Mouse (Mus musculus) G1E (cell line): ENCODE results near the gene Itpka. TPM values are rescaled to one million over a fixed set of nuclear protein-coding genes. Genes with fewer than 3 reads are reported as not detected.
"Not testable (repeated sequence)": the region's sequence is repeated elsewhere in the genome, so short reads cannot be mapped to it uniquely, and the experiment has no call there.

Experiments
- ATAC-seq: 2 replicates; pipeline ENCODE4 v1.8.0; 2016; ENCODE audit warnings: mild to moderate bottlenecking; ENCODE audit not compliant: insufficient number of reproducible peaks, poor library complexity, low FRiP score, severe bottlenecking; ENCODE audit errors: extremely low read depth
- DNase-seq: peaks from one replicate; pipeline ENCODE4 v3.0.0; 2012; ENCODE audit warnings: low spot score
- H3K27me3 ChIP-seq: 2 replicates; pipeline ENCODE4 v1.6.1; 2012; ENCODE audit warnings: mild to moderate bottlenecking, low read length, inconsistent platforms; ENCODE audit not compliant: insufficient read depth
- H3K36me3 ChIP-seq: replicated peaks from 2 replicates; pipeline ENCODE3; 2012; ENCODE audit warnings: mild to moderate bottlenecking, inconsistent platforms
- H3K4me1 ChIP-seq: 2 replicates; pipeline ENCODE4 v1.6.1; 2012; ENCODE audit warnings: low read depth, low read length, inconsistent platforms, mixed read lengths; ENCODE audit not compliant: insufficient read depth
- H3K4me3 ChIP-seq: 2 replicates; pipeline ENCODE4 v1.5.1; 2012; ENCODE audit warnings: low read depth, mild to moderate bottlenecking, inconsistent platforms, low read length, moderate library complexity, mixed read lengths
- H3K9me3 ChIP-seq: replicated peaks from 2 replicates; pipeline ENCODE4 v1.6.1; 2012; ENCODE audit warnings: inconsistent platforms
- CTCF ChIP-seq: IDR thresholded peaks from 2 replicates; pipeline ENCODE4 v1.5.1; 2012; ENCODE audit warnings: low read depth, low read length, inconsistent platforms, mixed read lengths
- GATA1 ChIP-seq: IDR thresholded peaks from 2 replicates; pipeline ENCODE4 v1.6.1; 2012; ENCODE audit warnings: borderline replicate concordance, low read length, inconsistent platforms, mixed read lengths
- GATA2 ChIP-seq: IDR thresholded peaks from 2 replicates; pipeline ENCODE4 v1.6.1; 2012; ENCODE audit warnings: low read depth, low read length, inconsistent platforms, borderline replicate concordance
- POLR2AphosphoS5 ChIP-seq: IDR thresholded peaks from 2 replicates; pipeline ENCODE4 v1.6.1; 2012; ENCODE audit warnings: low read depth, low read length, inconsistent platforms; ENCODE audit not compliant: insufficient replicate concordance
- TAL1 ChIP-seq: conservative IDR thresholded peaks from 2 replicates; pipeline ENCODE4 v1.6.1; 2012; ENCODE audit warnings: low read depth, low read length, inconsistent platforms, mixed read lengths
- polyA plus RNA-seq: library from polyadenylated mRNA; stranded (reverse); fragments of >175 nt; gene quantifications from 2 replicates; pipeline ENCODE4 v1.2.3, GENCODE M21; 2012
- total RNA-seq, 2 experiments: library from RNA; stranded (forward) in 1 of 2; stranded (reverse) in 1 of 2; fragments of 200-1000 nt in 1 of 2; fragments of >200 nt in 1 of 2; fragmentation: Nextera tagmentation in 1 of 2; gene quantifications; 2 replicates each; pipeline ENCODE4 v1.2.3; 2014 to 2017

The Itpka gene
- total and polyA plus RNA-seq, 3 experiments, result 0.22 to 1.9 TPM; not detected in 1

DNA sequence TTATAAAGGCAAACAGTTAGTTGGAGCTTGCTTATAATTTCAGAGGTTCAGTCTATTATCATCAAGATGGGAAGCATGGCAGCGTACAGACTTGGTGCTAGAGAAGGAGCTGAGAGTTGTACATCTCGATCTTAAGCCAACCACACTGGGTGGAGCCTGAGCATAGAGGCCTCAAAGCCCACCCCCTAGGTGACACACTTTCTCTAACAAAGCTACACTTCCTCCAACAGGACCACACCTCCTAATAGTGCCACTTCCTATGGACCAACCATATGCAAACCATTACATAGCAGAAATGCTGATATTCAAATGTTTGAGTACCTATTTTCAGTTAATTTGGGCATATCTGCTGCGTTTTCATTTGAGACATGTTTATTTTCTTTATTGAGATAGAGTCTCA is 32.1 kb upstream of the Itpka start:
- no peaks in the 10 kb centered on the region for H3K9me3 ChIP-seq
- H3K27me3 ChIP-seq, result no peaks in the 10 kb centered on the region
- DNase-seq, result no peak
- TF ChIP-seq GATA1, result no peak
- TF ChIP-seq CTCF, result no peak
- no peak for TF ChIP-seq TAL1
- TF ChIP-seq GATA2, result no peak
- no peak for TF ChIP-seq POLR2AphosphoS5
- H3K4me3 ChIP-seq, result no peak overlapping the region
- no peaks in the 10 kb centered on the region for H3K4me1 ChIP-seq
- H3K36me3 ChIP-seq, result peaks cover 74% of the 10 kb centered on the region
- ATAC-seq, result no peak

DNA sequence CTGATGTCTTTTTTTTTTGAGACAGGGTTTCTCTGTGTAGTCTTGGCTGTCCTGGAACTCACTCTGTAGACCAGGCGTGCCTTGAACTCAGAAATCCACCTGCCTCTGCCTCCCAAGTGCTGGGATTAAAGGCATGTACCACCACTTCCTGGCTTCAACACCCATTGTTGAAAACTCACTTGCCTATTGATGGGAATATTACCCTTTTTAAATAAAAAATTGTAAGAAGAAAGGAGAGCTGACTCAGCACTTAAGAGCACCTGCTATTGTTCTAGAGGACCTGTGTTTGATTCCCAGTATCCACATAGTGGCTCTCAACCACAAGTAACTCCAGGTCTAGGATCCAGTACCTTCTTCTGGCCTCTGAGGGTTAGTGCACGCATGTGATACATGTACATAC is 26.3 kb upstream of the Itpka start:
- peaks cover 83% of the 10 kb centered on the region for H3K36me3 ChIP-seq
- H3K27me3 ChIP-seq, ATAC-seq, H3K9me3 ChIP-seq, H3K4me3 ChIP-seq, DNase-seq, H3K4me1 ChIP-seq: not testable (repeated sequence)

GRCm38 (mm10) chr2:119721070-119721469 is 21.1 kb upstream of the Itpka start:
- Histone ChIP-seq H3K27me3 (no peaks in the 10 kb centered on the region), H3K36me3 (peaks cover 88% of the 10 kb centered on the region), H3K9me3 (no peaks in the 10 kb centered on the region), H3K4me1 (peaks cover 11% of the 10 kb centered on the region), H3K4me3 (no peak overlapping the region)
- TF ChIP-seq POLR2AphosphoS5 (no peak), GATA1 (no peak), GATA2 (no peak), CTCF (no peak), TAL1 (no peak)
- DNase-seq (no peak), ATAC-seq (no peak)

GRCm38 (mm10) chr2:119727762-119728416 is 14.2 kb upstream of the Itpka start:
- peaks cover 88% of the 10 kb centered on the region for H3K36me3 ChIP-seq
- no peak for ATAC-seq
- no peak for TF ChIP-seq GATA2
- no peak for TF ChIP-seq CTCF
- no peak for TF ChIP-seq GATA1
- TF ChIP-seq TAL1, result no peak
- TF ChIP-seq POLR2AphosphoS5, result no peak
- H3K27me3 ChIP-seq, result no peaks in the 10 kb centered on the region
- no peak overlapping the region for H3K4me3 ChIP-seq
- H3K9me3 ChIP-seq, result no peaks in the 10 kb centered on the region
- DNase-seq, result no peak
- H3K4me1 ChIP-seq, result peaks cover 13% of the 10 kb centered on the region

GRCm38 (mm10) chr2:119730735-119731134 is 11.4 kb upstream of the Itpka start:
- no peak overlapping the region for H3K4me3 ChIP-seq
- ATAC-seq, result no peak
- TF ChIP-seq CTCF, result no peak
- TF ChIP-seq GATA1, result no peak
- TF ChIP-seq POLR2AphosphoS5, result no peak
- no peak for TF ChIP-seq TAL1
- TF ChIP-seq GATA2, result no peak
- no peak for DNase-seq
- H3K27me3 ChIP-seq, result no peaks in the 10 kb centered on the region
- no peaks in the 10 kb centered on the region for H3K9me3 ChIP-seq
- peaks cover 3% of the 10 kb centered on the region for H3K4me1 ChIP-seq
- H3K36me3 ChIP-seq, result peaks cover 89% of the 10 kb centered on the region

GRCm38 (mm10) chr2:119737124-119737523 is 5.0 kb upstream of the Itpka start:
- ATAC-seq (no peak), DNase-seq (no peak)
- H3K36me3 ChIP-seq, result peaks cover 36% of the 10 kb centered on the region
- TF ChIP-seq GATA2, result no peak
- TF ChIP-seq CTCF, result no peak
- TF ChIP-seq POLR2AphosphoS5, result no peak
- no peak for TF ChIP-seq GATA1
- no peak for TF ChIP-seq TAL1
- H3K4me1 ChIP-seq, result peaks cover 34% of the 10 kb centered on the region
- no peak overlapping the region for H3K4me3 ChIP-seq
- H3K27me3 ChIP-seq, result peaks cover 3% of the 10 kb centered on the region; the same call in 1 of the 2 replicates
- H3K9me3 ChIP-seq, result no peaks in the 10 kb centered on the region

- no peak for TF ChIP-seq TAL1
- TF ChIP-seq CTCF, result no peak
- TF ChIP-seq GATA1, result no peak
- TF ChIP-seq GATA2, result no peak
- TF ChIP-seq POLR2AphosphoS5, result no peak
- Histone ChIP-seq H3K4me3 (no peak overlapping the region; the same call in 1 of the 2 replicates), H3K27me3 (peaks cover 28% of the 10 kb centered on the region), H3K36me3 (peaks cover 7% of the 10 kb centered on the region), H3K4me1 (peaks cover 64% of the 10 kb centered on the region), H3K9me3 (no peaks in the 10 kb centered on the region)
- no peak for ATAC-seq
- no peak for DNase-seq
Measured at GRCm38 (mm10) chr2:119740567-119740966, 1.6 kb upstream of the Itpka start.
